Comparison of ENCODE assay signal across 34 mouse cellular contexts in genomic region chr16:50395928-50396612, GRCm38 (mm10). TPM values are rescaled to one million over a fixed set of nuclear protein-coding genes. Genes with fewer than 3 reads are reported as not detected.
DNase-seq lines count a peak whose midpoint lies in the region; TF ChIP-seq lines count a peak whose summit lies in the region.
"Had no signal": no experiment of that assay in that cellular context is flagged by ENCODE, and none has a peak within 500 bp of the region (broad histone marks: within the 10 kb centered on the region; RNA-seq: fewer than 3 reads in every experiment).

No protein-coding gene starts in this region.

- no peak for TF ChIP-seq POLR2A in MEL (IDR thresholded peaks at IDR 0.05; ENCODE audit: control insufficient read depth in 1 of 2, insufficient read depth in 1 of 2, low read depth in 1 of 2, low read length in 2 of 2, poor library complexity in 1 of 2)

- H3K4me3 ChIP-seq in MEL (ENCODE audit: control insufficient read depth in 1 of 2, insufficient read depth in 1 of 2, low read depth in 2 of 2, low read length in 2 of 2) = no peak overlapping the region
- no peak overlapping the region for H3K4me3 ChIP-seq in forebrain, embryonic 10.5 days
- H3K4me3 ChIP-seq: forebrain, embryonic 12.5 days; heart, embryonic 10.5 days; heart, embryonic 15.5 days; hindbrain, embryonic 13.5 days; limb, embryonic 10.5 days; limb, embryonic 15.5 days; liver, embryonic 13.5 days; myocyte; neural tube, embryonic 13.5 days had no signal

- 92% methylated on average over 6 of the region's 6 CpGs for WGBS in forebrain, embryonic 10.5 days

- no peak overlapping the region for H3K9ac ChIP-seq in MEL (ENCODE audit: control insufficient read depth, low read depth, low read length, poor library complexity, severe bottlenecking)
- H3K9ac ChIP-seq: forebrain, embryonic 12.5 days; heart, embryonic 15.5 days; hindbrain, embryonic 13.5 days; limb, embryonic 15.5 days; liver, embryonic 13.5 days; neural tube, embryonic 13.5 days had no signal

- H3K36me3 ChIP-seq in MEL (ENCODE audit: control insufficient read depth in 1 of 2, insufficient read depth in 2 of 2, low read length in 2 of 2) = peaks cover 2% of the 10 kb centered on the region in 2 experiments; a peak in 3 of 4 replicates
- peaks cover under 1% of the 10 kb centered on the region for H3K36me3 ChIP-seq in forebrain, embryonic 10.5 days (replicated peaks)
- H3K36me3 ChIP-seq: forebrain, embryonic 12.5 days; hindbrain, embryonic 13.5 days; limb, embryonic 15.5 days; liver, embryonic 13.5 days; neural tube, embryonic 13.5 days had no signal

- H3K27me3 ChIP-seq in MEL (ENCODE audit: control insufficient read depth in 1 of 2, insufficient read depth in 2 of 2, low read length in 2 of 2) = no peaks in the 10 kb centered on the region
- no peaks in the 10 kb centered on the region for H3K27me3 ChIP-seq in forebrain, embryonic 10.5 days (ENCODE audit: poor library complexity, severe bottlenecking)
- H3K27me3 ChIP-seq: forebrain, embryonic 12.5 days; heart, embryonic 15.5 days; hindbrain, embryonic 13.5 days; limb, embryonic 15.5 days; liver, embryonic 13.5 days; neural tube, embryonic 13.5 days had no signal

- DNase-seq in CD4-positive helper T cell, adult 2 months (ENCODE audit: low read depth, low spot score) = peak; percentile 26
- DNase-seq in MEL (ENCODE audit: low read depth, low spot score) = no peak
- peak; percentile 56 for DNase-seq in induced T-regulatory cell, adult 2 months (ENCODE audit: low read depth)
- DNase-seq in naive thymus-derived CD4-positive, alpha-beta T cell, adult 2 months (ENCODE audit: low read depth) = peak; percentile 9
- no peak for DNase-seq in embryo, embryonic 10.5 days (ENCODE audit: low spot score)
- no peak for DNase-seq in urinary bladder, postnatal 4 days (ENCODE audit: low spot score in 2 of 2)
- no peak for DNase-seq in layer of hippocampus, postnatal 10 days (ENCODE audit: low spot score in 2 of 2)
- no peak for DNase-seq in forebrain, embryonic 10.5 days (ENCODE audit: extremely low spot score, low spot score)
- DNase-seq: adrenal gland, adult 8-10 months; B cell, adult 2 months; cerebellum, adult 11-12 months; cerebellum, adult 9-11 months; gastrocnemius, postnatal 10 days; heart, adult 11 months; kidney, adult 18-20 months; kidney, postnatal 4 days; layer of hippocampus, postnatal 36 days; liver, embryonic 13.5 days; lung, adult 2 months; lung, postnatal 10 days; retina, postnatal 1 day; right cerebral cortex, postnatal 14 days; thymus, adult 18-20 months; thymus, postnatal 36 days had no signal

- no peak for TF ChIP-seq RAD21 in MEL (IDR thresholded peaks at IDR 0.05; ENCODE audit: low read depth, low read length)

- H3K27ac ChIP-seq in MEL (ENCODE audit: control insufficient read depth, low read depth, low read length) = no peak overlapping the region
- no peak overlapping the region for H3K27ac ChIP-seq in forebrain, embryonic 10.5 days
- H3K27ac ChIP-seq: forebrain, embryonic 12.5 days; heart, embryonic 10.5 days; heart, embryonic 15.5 days; hindbrain, embryonic 13.5 days; kidney, postnatal 0 days; limb, embryonic 10.5 days; limb, embryonic 15.5 days; liver, embryonic 13.5 days; neural tube, embryonic 13.5 days; stomach, postnatal 0 days had no signal

- TF ChIP-seq CTCF in MEL (IDR thresholded peaks at IDR 0.05 in 2 of 3, conservative IDR thresholded peaks at IDR 0.05 in 1 of 3; ENCODE audit: control insufficient read depth in 1 of 3, insufficient read depth in 1 of 3, low read depth in 2 of 3, low read length in 3 of 3, poor library complexity in 1 of 3, severe bottlenecking in 1 of 3) = no peak

- H3K79me2 ChIP-seq in MEL (ENCODE audit: control insufficient read depth, insufficient read depth, low read length, poor library complexity) = no peaks in the 10 kb centered on the region

- H3K9me3 ChIP-seq in MEL (replicated peaks; ENCODE audit: insufficient read depth, low read length) = no peaks in the 10 kb centered on the region
- H3K9me3 ChIP-seq in forebrain, embryonic 10.5 days = no peaks in the 10 kb centered on the region
- H3K9me3 ChIP-seq: forebrain, embryonic 12.5 days; heart, embryonic 10.5 days; heart, embryonic 15.5 days; hindbrain, embryonic 13.5 days; limb, embryonic 10.5 days; limb, embryonic 15.5 days; liver, embryonic 13.5 days; neural tube, embryonic 13.5 days had no signal

- no peaks in the 10 kb centered on the region for H3K4me1 ChIP-seq in MEL (ENCODE audit: control insufficient read depth in 1 of 2, insufficient read depth in 2 of 2, low read length in 2 of 2)
- no peaks in the 10 kb centered on the region for H3K4me1 ChIP-seq in forebrain, embryonic 10.5 days
- H3K4me1 ChIP-seq: forebrain, embryonic 12.5 days; hindbrain, embryonic 13.5 days; limb, embryonic 10.5 days; limb, embryonic 15.5 days; neural tube, embryonic 13.5 days had no signal

- no peak for TF ChIP-seq EP300 in MEL (IDR thresholded peaks at IDR 0.05; ENCODE audit: low read depth in 1 of 2, low read length in 2 of 2)

TF ChIP-seq in MEL, 35 proteins besides CTCF, POLR2A, EP300 and RAD21:
- no peak for TF ChIP-seq MAX (IDR thresholded peaks at IDR 0.05; ENCODE audit: low read length)
- no peak for TF ChIP-seq NELFE (IDR thresholded peaks at IDR 0.05; ENCODE audit: low read depth, low read length)
- TF ChIP-seq MAFK (IDR thresholded peaks at IDR 0.05; ENCODE audit: borderline replicate concordance, low read depth, low read length) = no peak
- TF ChIP-seq HCFC1 (IDR thresholded peaks at IDR 0.05; ENCODE audit: low read depth, low read length) = no peak
- TF ChIP-seq RCOR1 (IDR thresholded peaks at IDR 0.05; ENCODE audit: low read depth, low read length) = 0 out of 2 replicates have a peak, but pooled peaks have one; percentile 23
TF ChIP-seq in MEL: peak in this region for 1.

RNA-seq across cellular contexts. Expression of gene Bbx, which starts 36.1 kb away (rescaled TPM):
- total RNA-seq in MEL (2012; rRNA removed) = 9.1 and 9.2 TPM in 2 replicates
- 10 to 100 TPM in 1 of 2 experiments, 1 to 10 TPM in 1; 6.5 to 36.0 TPM for polyA plus RNA-seq in MEL (2012; ENCODE audit: insufficient read depth in 1 of 2, insufficient read length in 2 of 2, low read depth in 1 of 2, low replicate concordance in 2 of 2, missing spikeins in 1 of 2)
- 10 to 100 TPM; 12.1 to 14.1 TPM for total RNA-seq in layer of hippocampus, postnatal 10 days (2021)
- polyA plus RNA-seq in forebrain, embryonic 10.5 days (2016; fragmentation: Nextera tagmentation; extraction: Ambion mirVana) = 39.1 and 39.4 TPM in 2 replicates

Comparison
In these comparisons a context has a peak if more than half of its experiments do, and no peak if none do; other contexts are left out.
1. DNase-seq: peak in CD4-positive helper T cell, adult 2 months (single experiment), induced T-regulatory cell, adult 2 months (single experiment) and naive thymus-derived CD4-positive, alpha-beta T cell, adult 2 months (single experiment); none in MEL (single experiment), embryo, embryonic 10.5 days (single experiment), urinary bladder, postnatal 4 days (0 of 2), layer of hippocampus, postnatal 10 days (0 of 2) and forebrain, embryonic 10.5 days (single experiment).